Mouse (Mus musculus) adrenal gland, adult (tissue): ENCODE measurements around the gene Tmed6.
"Not testable (repeated sequence)": the region's sequence is repeated elsewhere in the genome, so short reads cannot be mapped to it uniquely, and the experiment has no call there.

Experiments
- DNase-seq, 2 experiments: peaks; one replicate each; pipeline ENCODE4 v3.0.0; 2022 to 2023; ENCODE audit warnings: low spot score in 1 of 2; ENCODE audit not compliant: inconsistent age in 2 of 2

Tmed6 gene

DNA sequence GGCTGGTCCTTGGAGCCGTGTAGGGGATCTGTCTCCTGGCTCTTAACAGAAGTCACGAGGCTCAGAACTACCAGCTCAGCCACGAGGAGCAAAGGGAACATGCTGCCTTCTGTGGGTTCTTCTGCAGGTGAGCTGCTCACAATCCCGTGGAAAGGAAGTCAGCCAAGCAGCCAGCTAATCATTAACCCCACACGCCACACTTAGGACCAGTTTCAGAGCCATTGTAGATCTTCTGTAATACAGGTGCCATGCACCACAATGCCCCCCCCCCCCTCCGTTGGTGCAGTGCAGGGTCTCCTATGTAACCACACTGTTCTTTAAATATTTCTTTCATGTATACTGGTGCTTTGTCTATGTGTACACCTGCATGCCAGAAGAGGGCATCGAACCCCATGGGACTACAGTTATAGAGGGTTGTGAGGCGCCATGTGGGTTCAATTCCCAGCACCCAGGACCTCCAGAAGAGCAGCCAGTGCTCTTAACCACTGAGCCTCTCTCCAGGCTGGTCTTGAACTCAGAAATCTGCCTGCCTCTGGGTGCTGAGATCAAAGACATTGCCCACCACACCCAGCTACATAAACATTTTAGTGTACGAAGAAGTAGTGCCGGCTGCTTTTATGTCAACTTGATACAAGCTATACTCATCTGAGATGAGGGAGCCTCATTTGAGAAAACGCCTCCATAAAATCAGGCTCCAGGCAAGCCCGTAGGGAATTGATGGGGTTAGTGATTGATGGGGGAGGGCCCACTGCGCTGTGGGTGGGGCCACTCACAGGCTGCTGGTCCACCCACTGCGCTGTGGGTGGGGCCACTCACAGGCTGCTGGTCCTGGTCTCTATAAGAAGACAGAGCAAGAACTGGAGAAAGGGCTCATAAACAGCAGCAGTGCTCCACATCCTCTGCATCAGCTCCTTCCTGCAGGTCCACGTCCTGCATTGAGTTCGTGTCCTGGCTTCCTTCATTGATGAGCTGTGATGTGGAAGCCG, at the start of gene Tmed6:
Tmed6 (minus strand) TSS at position 134 of the 986 bp plus-strand sequence.
- peak in 1 of 2 experiments; percentile 64 for DNase-seq

DNA sequence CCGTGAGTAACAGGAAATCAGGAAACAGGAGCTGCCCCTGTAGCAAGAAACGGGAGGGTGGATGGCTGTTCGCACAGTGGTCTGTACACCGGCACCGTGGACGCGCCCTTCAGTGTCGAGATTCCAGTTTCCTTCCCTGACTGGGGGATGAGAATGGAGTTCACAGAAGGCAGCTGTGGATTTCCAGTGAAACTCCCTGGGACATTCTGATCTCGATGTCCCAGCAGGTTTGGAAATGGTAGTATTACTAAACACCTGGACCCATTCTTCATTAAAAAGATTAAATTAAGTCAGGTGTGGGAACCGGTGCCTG, 49.5 kb upstream of the Tmed6 start:
- peak in 1 of 2 experiments; percentile 60 for DNase-seq

DNA sequence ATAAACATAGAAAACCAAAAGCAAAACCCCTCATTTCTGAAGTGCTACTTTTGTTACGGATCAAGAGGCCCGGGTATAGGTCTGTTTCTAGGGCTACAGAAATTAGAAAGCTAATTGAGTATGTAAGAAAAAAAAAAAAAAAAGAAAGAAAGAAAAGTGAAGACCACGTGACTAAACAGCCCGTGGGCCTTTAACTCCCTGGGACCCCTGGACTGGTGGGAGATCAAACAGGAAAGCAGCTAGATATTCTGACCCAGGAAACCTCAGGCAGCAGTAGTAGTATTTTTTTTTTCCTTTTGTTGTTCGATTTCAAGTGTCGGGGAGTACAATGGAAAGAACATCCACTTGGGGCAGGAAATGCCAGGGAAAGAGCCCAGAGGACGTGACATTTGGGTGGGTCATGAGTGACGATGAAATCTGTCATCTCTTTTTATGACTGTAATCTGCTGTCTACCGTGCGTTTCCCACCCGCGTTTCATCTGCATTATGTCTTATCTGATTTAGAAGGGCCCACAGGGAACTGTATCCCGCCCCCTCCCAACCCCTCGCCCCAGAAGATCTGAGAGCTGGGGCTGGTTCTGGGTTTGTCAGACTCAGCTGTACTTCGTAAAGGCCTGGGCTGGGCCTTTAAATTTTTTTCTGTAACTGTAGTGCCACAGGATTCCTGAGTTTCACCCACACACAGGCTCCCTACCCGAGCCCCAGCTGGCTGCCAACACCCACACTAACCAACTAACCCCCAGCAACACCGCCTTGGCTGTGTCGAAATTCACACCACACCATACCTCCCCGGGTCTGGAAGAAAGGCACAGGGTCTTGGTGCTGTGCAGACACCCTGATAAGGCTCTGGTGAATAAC, 48.9 kb upstream of the Tmed6 start:
- DNase-seq: peak in 1 of 2 experiments; percentile 63

DNA sequence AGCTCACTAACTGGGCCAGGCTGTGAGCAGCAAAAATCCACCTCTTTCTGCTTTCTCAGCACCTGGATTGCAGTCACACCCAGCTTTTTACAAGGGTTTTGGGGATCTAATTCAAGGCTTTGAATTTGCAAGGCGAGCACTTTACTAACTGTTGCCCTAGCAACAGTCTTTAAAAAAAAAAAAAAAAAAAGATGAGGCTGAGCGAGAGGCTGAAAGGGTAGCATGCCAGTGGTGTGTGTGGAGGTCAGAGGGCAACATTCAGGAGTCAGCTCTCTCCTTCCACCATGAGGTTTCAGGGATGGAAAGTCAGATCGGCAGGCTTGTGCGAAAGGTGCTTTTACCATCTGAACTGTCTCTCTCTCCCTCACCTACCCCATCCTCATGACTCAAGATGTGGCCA, 47.8 kb upstream of the Tmed6 start:
- no peak for DNase-seq

DNA sequence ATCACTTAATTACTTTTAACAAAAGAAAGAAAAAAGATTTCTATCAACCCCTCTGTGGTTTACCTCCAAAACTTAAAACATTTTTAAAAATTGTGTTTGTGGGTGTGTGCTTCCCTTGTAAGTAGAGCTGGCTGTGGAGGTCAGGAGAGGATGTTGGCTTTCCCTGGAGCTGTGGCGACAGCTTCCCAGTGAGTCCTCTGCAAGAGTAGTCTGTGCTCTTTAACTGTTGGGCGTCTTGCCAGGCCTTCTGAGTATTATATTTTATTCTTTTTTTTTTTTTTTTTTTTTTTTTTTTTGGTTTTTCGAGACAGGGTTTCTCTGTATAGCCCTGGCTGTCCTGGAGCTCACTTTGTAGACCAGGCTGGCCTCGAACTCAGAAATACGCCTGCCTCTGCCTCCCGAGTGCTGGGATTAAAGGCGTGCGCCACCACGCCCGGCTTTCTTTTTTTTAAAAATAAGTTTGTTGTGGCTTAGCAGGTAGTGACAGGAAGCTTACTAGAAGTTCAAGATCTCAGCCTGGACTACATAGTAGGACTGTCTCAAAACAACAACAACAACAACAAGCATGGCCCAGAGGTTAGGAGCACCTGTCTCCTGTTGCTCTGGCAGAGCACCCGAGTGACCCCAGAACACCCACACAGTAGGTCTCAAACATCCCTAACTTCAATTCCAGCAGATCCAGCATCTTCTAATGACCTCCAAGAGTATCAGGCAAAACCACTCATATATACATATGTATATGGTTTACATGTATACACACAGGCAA, 46.1 kb upstream of the Tmed6 start:
- DNase-seq: peak in 1 of 2 experiments; percentile 49

DNA sequence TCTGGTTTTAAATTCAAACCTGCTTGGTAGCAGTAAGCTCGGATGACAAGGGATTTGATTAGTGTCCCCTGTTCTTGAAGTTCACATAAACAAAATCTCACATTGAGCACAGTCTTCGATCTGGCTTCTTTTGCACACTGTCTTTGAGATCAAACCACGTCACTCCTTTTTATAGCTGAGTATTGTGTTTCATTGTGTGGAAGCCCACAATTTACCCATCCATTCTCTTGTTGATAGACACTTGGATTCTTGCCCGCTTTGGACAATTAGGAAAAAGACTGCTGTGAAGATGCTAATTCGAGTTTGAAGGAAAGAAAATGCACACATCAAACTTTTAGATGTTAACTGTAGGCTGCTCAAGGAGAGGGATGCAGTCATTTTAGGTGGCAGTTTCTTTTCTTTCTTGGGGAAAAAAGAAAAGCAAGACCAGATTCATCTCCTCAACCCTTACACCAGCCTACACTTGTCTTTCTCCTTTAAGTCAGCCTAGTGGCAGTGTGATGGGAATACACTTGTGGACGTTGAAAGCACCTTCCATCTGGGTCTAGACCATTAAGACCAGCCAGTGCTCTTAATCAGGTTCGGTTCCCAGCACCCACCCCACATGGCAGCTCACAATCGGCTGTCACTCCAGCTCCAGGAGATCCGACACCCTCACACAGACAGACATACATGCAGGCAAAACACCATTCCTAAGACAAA, 45.3 kb upstream of the Tmed6 start:
- peak in 1 of 2 experiments; percentile 22 for DNase-seq

DNA sequence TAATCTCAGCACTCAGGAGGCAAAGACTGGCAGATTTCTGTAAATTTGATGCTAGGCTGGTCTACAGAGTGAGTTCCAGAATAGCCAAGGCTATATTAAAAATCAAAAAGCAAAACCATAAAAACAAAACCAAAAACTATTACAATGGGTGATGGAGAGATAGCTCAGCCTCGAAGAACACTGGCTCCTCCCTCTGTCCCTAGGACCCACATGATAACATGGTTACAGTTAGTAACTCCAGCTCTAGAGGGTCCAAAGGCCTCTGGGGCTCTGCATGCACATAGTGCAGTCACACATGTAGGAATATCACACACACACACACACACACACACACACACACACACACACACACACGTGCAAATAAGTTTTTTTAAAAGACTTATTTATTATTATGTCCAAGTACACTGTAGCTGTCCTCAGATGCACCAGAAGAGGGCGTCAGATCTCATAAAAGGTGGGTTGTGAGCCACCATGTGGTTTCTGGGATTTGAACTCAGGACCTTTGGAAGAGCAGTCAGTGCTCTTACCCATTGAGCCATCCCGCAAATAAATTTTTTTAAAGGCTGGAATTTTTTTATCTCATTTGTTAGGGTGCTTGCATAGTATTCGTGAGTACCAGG, 44.5 kb upstream of the Tmed6 start:
- no peak for DNase-seq

DNA sequence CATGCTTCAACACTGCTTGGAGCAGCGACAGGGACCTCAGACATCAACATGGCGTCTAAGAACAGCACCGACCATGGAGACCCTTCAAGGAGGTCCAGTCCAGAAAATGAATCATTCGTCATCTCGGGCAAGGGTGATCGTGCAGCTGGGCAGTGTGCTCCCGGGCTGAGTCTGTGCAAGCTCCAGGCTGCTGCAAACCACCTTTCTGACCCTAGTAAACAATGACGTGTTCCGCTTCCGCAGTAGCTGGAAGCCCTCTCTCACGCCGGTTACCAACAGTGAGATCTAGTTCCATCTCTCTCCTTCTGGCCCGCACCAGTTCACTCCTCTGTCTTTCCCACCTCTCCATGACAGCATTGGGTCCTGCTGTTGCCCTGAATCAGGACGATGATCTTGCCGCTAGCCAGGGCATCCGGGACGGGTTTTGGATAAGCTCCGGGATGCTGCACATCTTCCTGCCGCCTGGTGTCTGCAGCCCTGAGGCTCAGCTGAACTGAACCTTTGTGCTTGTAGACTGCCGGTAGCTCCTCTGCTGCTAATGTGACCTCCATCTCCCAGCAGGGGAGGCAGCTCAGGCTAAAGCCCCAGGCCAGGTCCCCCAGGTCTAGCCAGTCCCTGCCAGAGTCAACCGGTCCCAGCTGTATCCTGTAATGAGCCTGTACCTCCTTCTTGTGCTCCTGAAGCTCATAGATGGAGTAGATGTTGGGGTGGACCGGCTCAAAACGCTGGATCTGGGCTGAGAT, 43.7 kb upstream of the Tmed6 start:
- DNase-seq: peak in 1 of 2 experiments; percentile 22

DNA sequence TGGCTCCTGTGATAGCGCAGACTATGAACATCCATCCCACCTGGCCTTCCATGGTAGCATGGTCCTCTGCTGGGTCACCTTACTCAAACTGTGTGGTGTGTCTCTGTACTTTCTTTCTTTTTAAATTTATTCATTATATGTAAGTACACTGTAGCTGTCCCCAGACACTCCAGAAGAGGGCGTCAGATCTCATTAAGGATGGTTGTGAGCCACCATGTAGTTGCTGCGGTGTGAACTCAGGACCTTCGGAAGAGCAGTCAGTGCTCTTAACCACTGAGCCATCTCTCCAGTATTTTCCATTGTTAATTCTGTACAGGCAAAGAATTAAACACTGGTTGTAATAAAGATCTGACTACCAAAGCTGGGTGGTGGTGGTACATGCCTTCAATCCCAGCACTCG, 42.6 kb upstream of the Tmed6 start:
- not testable (repeated sequence) for DNase-seq

DNA sequence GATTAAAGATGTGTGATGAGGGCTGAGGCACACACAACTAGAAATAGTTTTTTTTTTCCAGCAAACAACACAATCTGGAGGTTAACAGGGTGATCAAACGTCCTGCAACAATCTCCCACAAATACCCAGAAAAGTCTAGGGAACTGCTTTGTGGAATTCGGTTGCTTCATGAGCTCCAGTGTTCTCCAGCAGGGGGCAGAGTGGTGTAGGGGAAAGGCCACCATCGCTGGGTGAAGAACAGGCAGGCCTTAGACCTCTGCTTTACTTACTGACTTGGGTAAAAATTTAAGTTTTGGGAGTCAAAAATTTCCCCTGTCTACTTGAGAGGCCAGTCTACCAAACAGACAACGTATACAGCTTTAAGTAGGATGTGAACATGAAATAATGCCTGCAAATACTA, 39.1 kb upstream of the Tmed6 start:
- peak; percentile 78 to 94 for DNase-seq

DNA sequence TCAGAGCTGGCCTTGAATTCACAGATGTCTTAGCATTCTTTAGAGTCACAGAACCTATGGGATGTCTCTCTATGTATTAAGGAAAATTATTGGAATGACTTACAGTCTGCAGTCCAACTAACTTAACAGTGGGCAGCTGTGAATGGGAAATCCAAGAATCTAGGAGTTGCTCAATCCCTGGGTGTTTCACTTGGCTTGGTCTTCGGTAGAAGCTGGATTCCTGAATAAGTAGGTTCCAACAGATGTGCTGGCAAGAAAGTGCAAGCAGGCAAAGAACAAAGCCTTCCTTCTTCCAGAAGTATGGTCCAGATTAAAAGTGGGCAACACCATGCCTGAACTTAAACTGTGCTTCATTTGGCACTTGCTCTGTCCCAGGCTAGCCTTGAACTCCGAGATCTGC, 35.2 kb upstream of the Tmed6 start:
- DNase-seq: no peak

DNA sequence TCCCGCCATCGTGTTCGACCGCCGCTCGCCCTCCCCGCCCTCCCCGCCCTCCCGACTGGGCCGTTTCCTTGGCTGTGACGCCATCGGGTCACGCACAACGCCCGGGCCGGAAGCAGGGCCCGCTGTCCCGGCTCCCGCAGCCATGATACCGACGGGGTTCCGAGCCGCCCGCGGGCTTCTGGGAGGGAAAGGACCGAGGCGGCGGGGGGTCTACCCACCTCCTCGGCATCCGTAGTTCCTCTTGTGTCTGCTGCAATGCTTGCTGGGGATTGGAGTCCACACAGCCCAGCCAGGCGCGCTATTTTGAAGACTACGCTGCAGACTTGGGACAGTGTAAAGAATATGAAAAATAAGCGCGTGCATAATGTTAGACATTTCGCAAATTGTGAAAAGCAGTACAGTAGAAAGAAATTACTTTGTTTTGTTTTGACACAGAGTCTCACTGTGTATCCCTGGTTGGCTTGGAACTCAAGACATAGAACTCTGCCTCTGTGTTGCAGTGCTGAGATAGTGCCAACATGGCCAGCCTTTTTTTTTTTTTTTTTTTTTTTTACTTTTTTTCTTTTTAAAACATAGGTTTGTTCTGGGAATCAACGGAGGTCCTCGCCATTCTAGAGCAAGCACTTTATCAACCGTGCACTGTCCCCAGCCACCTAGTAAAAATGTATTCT, 31.1 kb upstream of the Tmed6 start, which contains the start of gene Terf2:
Terf2 (minus strand) TSS at position 182 of the 671 bp plus-strand sequence.
- DNase-seq: peak; percentile 96 to 98

DNA sequence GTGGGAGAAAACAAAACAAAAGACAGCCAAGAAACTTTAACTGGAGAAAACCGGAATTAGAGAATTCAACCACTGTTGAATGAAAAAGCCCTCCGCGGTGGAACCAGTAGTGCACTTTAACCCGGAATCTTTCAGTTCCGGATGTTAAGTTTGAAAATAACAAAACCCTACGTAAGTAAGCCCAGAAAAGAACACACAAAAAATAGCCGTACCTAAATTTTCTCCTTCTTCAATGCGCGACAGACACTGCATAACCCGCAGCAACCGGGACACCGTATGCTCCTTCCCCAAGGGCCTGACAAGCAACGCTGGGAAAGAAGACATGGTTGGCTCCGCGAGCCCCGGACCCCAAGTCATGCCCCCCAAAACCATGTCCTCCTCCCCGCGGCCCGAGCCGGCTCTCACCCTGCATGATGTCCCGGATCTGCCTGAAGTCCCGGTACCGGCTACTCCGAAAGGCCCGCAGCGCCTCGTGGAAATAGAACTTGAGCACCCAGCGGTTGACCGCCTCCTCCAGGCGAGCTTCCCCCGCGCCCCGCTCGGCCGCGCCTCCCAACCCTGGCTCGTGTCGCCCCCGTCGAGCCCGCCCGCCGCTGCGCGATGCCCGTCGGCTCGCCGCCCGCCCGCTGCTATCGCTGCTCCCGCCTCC, 30.4 kb upstream of the Tmed6 start:
- DNase-seq: no peak

DNA sequence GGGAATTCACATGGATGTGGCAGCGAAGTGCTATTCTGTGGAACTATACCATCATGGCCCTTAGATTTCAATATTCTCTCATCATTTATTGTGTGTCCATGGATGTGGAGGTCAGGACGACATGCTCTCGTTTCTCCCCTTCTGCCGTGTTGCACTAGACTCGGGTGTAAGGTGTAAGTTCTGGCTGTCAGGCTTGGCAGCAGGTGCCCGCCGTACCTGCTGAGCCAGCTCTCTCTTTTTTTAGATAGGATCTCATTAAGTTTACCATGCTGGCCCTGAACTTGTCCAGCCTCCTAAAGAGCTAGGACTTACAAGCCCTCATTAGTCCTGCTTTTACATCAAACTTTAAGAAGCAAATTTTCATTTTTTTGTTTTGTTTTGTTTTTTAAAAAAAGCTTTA, 25.1 kb upstream of the Tmed6 start:
- no peak for DNase-seq

DNA sequence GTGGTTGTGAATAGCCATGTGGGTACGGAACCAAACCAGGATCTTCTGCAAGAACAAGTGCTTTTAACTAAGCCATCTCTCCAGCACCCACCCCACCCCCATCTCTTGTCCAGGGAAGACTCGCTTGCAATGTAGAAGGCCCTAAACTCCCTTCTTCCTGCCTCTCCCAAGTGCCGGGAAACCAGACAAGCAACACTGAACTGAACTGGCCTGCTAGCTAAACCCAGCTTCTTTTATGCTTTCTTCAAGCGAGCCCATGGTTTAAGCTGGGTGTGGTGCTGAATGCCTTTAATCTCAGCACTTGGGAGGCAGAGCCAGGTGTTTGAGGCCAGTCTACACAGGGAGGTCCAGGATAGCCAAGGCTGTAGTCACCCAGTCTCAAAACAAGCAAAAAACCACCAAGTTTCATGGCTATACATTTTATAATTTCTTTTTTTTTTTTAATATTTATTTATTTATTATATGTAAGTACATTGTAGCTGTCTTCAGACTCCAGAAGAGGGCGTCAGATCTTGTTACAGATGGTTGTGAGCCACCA, 23.2 kb upstream of the Tmed6 start:
- no peak for DNase-seq

DNA sequence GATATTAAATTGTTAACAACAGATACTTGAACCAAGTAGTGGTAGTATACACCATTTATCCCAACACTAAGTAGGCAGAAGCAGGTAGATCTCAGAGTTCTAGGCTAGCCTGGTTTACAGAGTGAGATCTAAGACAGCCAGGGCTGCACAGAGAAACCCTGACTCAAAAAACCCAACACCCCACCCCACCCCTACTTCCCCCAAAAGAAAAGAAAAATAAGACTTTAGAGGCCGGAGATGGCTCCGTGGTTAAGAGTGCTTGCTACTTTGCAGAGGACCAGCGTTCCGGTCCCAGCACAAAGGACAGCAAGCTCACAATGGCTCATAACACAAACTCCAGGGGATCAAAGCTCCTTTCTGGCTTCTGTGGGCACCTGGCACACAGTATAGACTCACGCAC, 20.6 kb upstream of the Tmed6 start:
- no peak for DNase-seq

DNA sequence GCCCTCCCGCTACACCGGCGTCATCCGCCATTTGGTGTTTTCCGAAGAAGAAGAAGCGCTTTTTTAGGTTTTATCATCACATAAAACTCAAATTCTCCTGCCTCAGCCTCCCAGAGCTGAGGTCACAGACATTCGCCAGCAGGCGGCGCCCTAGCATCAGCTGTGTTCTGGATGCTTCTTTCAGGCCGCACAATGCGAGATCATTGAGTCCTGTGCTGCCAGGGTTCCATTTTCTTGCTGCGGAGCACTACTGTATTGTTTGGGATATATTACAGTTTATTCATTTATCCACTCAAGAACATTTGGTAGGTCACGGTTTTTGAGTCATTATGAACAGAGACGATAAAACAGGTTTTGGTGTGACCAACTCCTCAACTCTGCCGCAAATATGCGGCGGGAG, 19.9 kb upstream of the Tmed6 start:
- DNase-seq: no peak
